Comparison of ENCODE assay signal across 17 mouse cellular contexts in genomic region chr6:61247842-61248472, GRCm38 (mm10).
"Had no signal": no experiment of that assay in that cellular context is flagged by ENCODE, and none has a peak within 500 bp of the region (broad histone marks: within the 10 kb centered on the region; RNA-seq: fewer than 3 reads in every experiment).

No protein-coding gene starts in this region.

- H3K4me3 ChIP-seq: limb, embryonic 12.5 days; liver, embryonic 13.5 days; lung, embryonic 15.5 days; megakaryocyte, embryonic 14.5 days; midbrain, embryonic 12.5 days had no signal

- H3K27ac ChIP-seq: kidney, postnatal 0 days; limb, embryonic 12.5 days; liver, embryonic 13.5 days; lung, embryonic 15.5 days; macrophage; midbrain, embryonic 12.5 days had no signal

- DNase-seq: kidney, postnatal 36 days; layer of hippocampus, postnatal 36 days; liver; liver, embryonic 13.5 days; liver, postnatal 0 days; lung, postnatal 14 days; retina, postnatal 1 day; right cerebral cortex, postnatal 4 days; spleen, adult 18-20 months; thymus, adult 18-20 months; thymus, postnatal 14 days had no signal

- H3K9me3 ChIP-seq: limb, embryonic 12.5 days; liver, embryonic 13.5 days; lung, embryonic 15.5 days; megakaryocyte, embryonic 14.5 days; midbrain, embryonic 12.5 days had no signal

- H3K9ac ChIP-seq: limb, embryonic 12.5 days; liver, embryonic 13.5 days; liver, postnatal 0 days; lung, embryonic 15.5 days; midbrain, embryonic 12.5 days had no signal

- H3K4me2 ChIP-seq: limb, embryonic 12.5 days; liver, embryonic 13.5 days; lung, embryonic 15.5 days; midbrain, embryonic 12.5 days had no signal

- H3K4me1 ChIP-seq: limb, embryonic 12.5 days; liver, embryonic 13.5 days; lung, embryonic 15.5 days; midbrain, embryonic 12.5 days had no signal

- H3K27me3 ChIP-seq: limb, embryonic 12.5 days; liver, embryonic 13.5 days; lung, embryonic 15.5 days; megakaryocyte, embryonic 14.5 days; midbrain, embryonic 12.5 days had no signal

- H3K36me3 ChIP-seq: limb, embryonic 12.5 days; liver, embryonic 13.5 days; lung, embryonic 15.5 days; midbrain, embryonic 12.5 days had no signal

- ATAC-seq: liver, postnatal 0 days had no signal
